Mouse (Mus musculus) gastrocnemius, adult 2 months (tissue): ENCODE measurements around the gene Fa2h. TPM values are rescaled to one million over a fixed set of nuclear protein-coding genes. Genes with fewer than 3 reads are reported as not detected.
A peak's percentile ranks its signal among the peaks of the same experiment; 100 is the strongest.
"Not testable (repeated sequence)": the region's sequence is repeated elsewhere in the genome, so short reads cannot be mapped to it uniquely, and the experiment has no call there.

Experiments
- DNase-seq: peaks from one replicate; pipeline ENCODE4 v3.0.0; 2022
- H3K27ac ChIP-seq: fragments of 200-600 bp; 2 replicates; pipeline ENCODE4 v1.8.1; 2022; ENCODE audit warnings: mild to moderate bottlenecking
- H3K4me3 ChIP-seq: fragments of 200-600 bp; 2 replicates; pipeline ENCODE4 v1.8.1; 2022; ENCODE audit warnings: mild to moderate bottlenecking, moderate library complexity
- CTCF ChIP-seq: fragments of 200-600 bp; IDR thresholded peaks from 2 replicates; pipeline ENCODE4 v1.8.1; 2022; ENCODE audit warnings: antibody characterized with exemption, mild to moderate bottlenecking, moderate library complexity
- intact Hi-C: fragments of 180-260 bp; cut with DNase I; formaldehyde crosslinking; loops from one replicate; pipeline ENCODE4 v1.15.1; 2025
- total RNA-seq, 2 experiments: library from RNA; stranded (reverse); gene quantifications; 2 replicates each; pipeline ENCODE4 v1.2.3; 2021

Fa2h gene
- total RNA-seq, 2 experiments from 2014 or later: 0.48 to 0.50 TPM

DNA sequence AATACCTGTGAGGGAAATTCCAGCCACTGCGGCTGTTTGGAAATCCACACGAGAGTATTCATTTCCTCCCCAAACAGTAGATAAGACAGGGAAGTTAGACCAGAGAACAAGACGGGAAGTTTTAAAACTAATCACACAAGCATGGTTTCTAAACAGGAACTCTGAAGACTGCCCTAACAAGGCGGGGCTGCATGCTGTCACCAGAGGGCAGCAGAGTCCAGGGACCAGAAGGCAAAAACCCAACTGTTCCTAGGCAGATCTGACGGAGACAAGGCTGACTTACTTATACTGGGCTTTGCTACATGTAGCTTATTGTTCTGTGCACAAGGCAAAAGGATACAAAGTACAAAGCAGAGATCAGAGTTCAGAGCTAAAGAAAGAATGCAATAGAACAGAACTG, 50.4 kb downstream of the Fa2h start:
- peak; percentile 99; the same call in 1 of the 2 replicates for TF ChIP-seq CTCF
- intact Hi-C loops: loop anchor here (1.0 kb wide), 2 partner anchors 96 to 319 kb away; no protein-coding TSS in a partner anchor
- peak; percentile 80 for DNase-seq
- Histone ChIP-seq H3K4me3 (no peak overlapping the region), H3K27ac (no peak overlapping the region)

DNA sequence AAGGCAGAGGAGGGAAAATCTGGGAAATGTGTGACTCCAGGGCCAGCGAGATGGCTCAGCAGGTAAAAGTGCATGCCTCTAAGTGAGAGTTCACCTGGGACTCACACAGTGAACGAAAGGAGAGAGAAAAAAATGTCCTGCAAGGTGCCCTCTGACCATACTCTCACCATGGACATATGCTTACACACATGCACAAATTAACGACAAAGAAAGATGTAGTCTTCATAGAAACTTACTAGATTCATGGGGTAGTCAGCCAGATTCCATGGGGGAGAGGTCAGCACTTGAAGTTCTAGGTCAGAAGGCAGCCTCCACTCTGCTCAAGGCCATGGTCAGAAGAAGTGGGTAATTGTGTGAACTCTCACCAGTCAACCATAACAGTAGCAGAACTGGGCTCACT, 53.4 kb downstream of the Fa2h start:
- Histone ChIP-seq H3K4me3 (no peak overlapping the region), H3K27ac (no peak overlapping the region)
- DNase-seq: no peak
- intact Hi-C loops: no loop called here
- TF ChIP-seq CTCF: no peak

DNA sequence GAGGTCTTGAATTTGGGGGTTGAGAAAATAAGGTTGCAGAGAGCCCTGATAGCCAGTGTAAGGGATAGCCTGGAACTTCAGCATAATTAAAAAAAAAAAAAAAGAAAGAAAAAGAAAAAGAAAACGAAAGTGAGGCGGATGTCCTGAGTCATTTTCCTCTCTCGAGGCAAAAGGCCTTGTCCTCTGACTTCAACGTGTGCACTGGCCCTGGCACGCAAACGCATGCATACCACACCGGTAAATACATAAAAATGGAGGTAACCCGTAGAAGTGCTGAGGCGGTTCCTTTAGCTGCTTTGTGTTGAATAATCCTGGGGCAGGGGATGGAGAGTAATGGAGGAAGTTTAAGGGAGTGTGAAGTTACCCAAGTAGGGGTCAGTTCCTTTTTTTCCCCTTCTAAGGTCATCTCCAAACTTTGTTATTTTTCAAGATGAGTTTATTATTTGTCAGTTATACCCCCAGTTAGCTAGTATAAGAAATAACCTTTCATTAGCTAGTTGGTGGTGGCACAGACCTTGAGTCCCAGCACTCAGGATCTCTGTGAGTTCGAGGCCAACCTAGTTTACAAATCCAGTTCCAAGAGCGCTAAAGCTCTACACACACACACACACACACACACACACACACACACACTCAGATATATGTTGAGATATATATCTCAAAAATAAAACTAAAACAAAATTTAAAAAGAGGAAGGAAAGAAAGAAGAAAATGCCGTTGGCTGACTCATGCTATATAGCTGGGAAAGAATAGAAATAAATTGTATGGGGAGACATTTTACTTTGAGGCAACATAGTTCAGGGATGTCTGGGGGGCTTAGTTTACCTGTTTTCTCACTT, 55.0 kb downstream of the Fa2h start:
- TF ChIP-seq CTCF: no peak
- intact Hi-C loops: no loop called here
- H3K4me3 ChIP-seq: peak overlapping the region; percentile 70
- DNase-seq: no peak
- peak overlapping the region; percentile 78 for H3K27ac ChIP-seq

DNA sequence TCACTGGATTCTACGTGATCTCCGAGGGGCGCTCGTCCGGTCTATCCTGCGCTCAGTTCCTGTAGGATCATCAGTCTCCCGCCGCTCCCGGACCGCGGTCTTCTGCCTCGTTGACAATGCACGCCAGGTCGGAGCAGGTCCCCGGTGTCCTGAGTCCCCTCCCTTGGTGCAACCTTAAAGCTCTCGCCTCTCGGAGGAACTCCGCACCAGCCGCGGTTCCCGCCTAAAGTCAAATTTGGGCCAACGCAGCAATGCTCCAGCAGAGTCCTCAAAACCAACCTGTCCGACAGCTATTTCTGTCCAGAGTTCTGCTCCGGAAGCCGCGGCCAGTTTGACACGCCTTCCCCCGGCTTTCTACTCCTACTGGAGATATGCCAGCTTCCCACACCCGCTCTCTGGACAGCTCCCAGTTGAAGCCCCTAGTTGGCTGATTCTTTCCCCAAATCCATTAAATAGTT, 55.7 kb downstream of the Fa2h start, which contains the start of gene Mlkl:
Gene Mlkl (minus strand): TSS at position 288 of the 458 bp plus-strand sequence.
- peak within 1 kb of the TSS; percentile 78 for H3K27ac ChIP-seq
- peak within 1 kb of the TSS; percentile 70 for H3K4me3 ChIP-seq
- DNase-seq: peak; percentile 58
- TF ChIP-seq CTCF: no peak
- intact Hi-C loops: no loop called here

DNA sequence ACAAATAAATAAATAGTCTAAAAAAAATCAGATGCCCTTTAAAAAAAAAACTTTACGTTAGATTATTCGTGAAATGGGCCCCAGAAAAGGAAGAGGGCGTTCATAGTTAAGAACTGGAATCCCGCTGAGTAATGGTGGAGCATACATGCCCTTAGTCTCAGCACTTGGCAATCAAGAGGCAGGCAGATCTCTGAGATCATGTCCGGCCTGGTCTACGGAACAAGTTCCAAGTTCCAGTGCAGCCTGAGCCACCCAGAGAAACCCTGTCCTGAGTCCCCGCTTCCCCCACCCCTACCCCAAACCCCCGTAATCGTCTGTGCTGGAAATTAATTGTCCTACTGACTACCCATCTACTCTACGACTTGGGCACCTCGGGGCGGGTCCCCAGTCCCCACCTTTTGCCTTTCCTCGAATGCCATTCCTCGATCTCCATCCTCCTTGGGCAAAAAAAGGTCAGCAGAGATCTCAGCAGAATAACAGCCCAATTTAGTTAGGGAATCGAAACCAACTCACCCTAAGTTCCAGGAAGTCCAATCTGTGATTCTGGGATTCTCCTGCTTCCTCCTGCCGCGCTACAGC, 56.2 kb downstream of the Fa2h start:
- intact Hi-C loops: no loop called here
- H3K27ac ChIP-seq: peak overlapping the region; percentile 78
- TF ChIP-seq CTCF: no peak
- no peak for DNase-seq
- H3K4me3 ChIP-seq: peak overlapping the region; percentile 70

DNA sequence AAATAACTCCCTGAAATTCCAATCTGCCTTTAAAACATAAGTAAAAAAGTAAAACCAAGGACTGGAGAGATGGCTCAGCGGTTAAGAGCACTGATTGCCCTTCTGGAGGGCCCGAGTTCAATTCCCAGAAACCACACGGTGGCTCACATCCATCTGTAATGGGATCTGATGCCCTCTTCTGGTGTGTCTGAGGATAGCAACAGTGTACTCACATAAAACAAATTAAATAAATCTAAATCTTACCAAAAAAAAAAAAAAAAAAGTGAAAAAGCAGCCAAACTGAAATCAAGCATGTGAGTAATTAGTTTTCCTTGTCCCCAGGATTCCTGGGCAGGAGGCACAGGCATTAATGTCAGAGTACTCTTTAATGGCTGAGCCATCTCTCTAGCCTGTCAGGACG, 56.9 kb downstream of the Fa2h start:
- no peak for DNase-seq
- Histone ChIP-seq H3K27ac (0 out of 2 replicates have a peak overlapping the region, but pooled peaks have one; percentile 78), H3K4me3 (peak overlapping the region; percentile 70)
- no peak for TF ChIP-seq CTCF
- intact Hi-C loops: no loop called here

DNA sequence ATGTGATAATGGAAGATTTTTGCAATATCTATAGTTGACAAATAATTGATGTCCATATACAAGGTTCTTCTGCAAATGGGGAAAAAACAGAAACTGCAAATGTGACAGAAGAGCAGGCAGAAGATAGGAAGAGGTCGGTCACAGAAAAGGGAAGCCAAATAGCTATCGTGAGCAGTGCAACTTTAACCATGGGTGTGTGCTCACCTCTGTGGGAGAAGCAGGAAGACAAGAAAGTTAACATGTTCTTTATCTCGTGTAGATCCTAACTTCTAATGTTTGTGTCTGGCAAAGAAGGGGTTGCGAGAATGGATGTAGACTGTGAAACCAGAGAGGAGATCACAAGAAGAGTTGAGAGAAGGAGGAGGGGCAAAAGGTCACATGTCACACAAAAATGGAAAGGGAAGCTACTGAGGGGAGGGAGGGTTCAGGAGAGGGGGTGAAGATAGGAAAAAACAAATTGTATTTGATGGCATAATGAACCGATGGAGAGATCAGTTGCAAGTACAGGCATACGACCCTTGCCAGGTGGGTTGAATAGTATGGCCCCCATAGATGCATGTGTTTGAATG, 68.3 kb downstream of the Fa2h start:
- no peak for TF ChIP-seq CTCF

DNA sequence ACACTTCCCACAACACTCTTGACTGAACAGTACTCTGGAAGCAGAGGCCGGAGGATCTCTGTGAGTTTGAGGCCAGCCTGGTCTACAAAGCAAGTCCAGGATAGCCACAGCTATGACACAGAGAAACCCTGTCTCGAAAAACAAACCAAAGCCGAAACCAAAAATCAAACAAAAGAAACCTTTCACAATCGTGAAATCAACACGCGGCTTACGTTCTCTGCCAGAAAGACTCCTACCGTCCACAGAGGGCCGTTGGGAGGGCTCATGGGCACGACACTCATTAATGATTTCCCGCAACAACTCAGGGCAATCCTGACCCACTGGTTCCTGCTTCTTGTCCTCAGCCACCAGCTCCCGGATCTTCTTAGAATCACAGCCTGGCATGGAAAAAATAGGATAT, 78.9 kb downstream of the Fa2h start:
- no peak overlapping the region for H3K4me3 ChIP-seq
- no peak for DNase-seq
- intact Hi-C loops: no loop called here
- H3K27ac ChIP-seq: no peak overlapping the region
- no peak for TF ChIP-seq CTCF

More for the DNA sequence above, 68.3 kb downstream of the Fa2h start:
- DNase-seq: no peak
- intact Hi-C loops: no loop called here
- no peak overlapping the region for H3K4me3 ChIP-seq
- H3K27ac ChIP-seq: no peak overlapping the region

DNA sequence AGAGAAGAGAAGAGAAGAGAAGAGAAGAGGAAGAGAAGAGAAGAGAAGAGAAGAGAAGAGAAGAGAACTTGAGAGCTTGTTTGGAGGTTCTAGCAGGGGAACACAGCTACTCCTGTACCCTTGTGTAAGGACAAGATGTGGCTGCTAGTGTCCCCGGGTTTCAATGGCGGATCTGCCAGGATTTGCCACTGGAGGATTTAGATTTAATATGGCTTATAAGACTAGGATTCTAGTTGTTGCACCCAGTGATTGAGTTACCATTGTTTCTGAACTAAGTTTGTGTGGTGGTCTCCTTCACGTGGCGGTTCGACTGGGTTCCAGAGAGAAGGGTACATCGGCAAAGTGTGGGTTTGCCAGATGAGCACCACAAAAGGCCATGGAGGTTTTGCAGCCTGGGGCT, 79.7 kb downstream of the Fa2h start:
- H3K27ac ChIP-seq, DNase-seq, intact Hi-C loops, H3K4me3 ChIP-seq: not testable (repeated sequence)

DNA sequence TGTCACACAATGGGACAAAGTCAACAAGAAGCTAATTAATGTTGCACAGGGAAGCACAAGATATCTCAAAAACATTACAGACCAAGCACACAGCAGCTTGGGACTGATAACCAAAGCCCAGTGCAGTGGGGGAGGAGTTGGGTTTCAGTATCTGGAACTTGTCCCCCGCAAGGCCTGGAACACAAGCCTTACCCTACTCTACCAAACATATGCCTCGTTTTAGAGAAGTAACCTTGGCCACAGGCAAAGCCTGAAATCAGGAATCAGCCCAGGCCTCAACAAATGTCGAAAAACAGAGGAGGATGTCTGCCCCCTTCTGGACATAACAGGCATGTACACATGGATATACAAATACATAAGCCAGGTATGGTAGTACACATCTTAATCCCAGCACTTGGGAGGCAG, 80.9 kb downstream of the Fa2h start:
- no peak for DNase-seq
- peak; percentile 44 for TF ChIP-seq CTCF
- intact Hi-C loops: no loop called here
- H3K27ac ChIP-seq: no peak overlapping the region
- no peak overlapping the region for H3K4me3 ChIP-seq

DNA sequence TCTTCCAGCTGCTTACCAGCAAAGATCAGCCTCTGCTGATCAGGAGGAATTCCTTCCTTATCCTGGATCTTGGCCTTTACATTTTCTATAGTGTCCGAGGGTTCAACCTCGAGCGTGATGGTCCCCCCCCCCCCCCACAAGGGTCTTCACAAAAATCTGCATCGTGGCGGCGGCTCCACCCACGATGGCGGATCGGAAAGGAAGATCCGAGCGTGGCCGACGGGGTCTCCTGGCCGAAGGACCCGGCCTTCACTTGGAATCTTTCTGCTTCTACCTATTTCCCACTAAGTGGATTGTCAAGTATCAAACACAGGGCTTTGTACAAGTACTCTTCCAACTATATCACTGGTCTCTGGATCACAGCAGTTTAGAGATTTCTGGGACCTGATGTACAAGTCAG, 83.6 kb downstream of the Fa2h start:
- intact Hi-C loops, H3K4me3 ChIP-seq, DNase-seq, H3K27ac ChIP-seq: not testable (repeated sequence)

DNA sequence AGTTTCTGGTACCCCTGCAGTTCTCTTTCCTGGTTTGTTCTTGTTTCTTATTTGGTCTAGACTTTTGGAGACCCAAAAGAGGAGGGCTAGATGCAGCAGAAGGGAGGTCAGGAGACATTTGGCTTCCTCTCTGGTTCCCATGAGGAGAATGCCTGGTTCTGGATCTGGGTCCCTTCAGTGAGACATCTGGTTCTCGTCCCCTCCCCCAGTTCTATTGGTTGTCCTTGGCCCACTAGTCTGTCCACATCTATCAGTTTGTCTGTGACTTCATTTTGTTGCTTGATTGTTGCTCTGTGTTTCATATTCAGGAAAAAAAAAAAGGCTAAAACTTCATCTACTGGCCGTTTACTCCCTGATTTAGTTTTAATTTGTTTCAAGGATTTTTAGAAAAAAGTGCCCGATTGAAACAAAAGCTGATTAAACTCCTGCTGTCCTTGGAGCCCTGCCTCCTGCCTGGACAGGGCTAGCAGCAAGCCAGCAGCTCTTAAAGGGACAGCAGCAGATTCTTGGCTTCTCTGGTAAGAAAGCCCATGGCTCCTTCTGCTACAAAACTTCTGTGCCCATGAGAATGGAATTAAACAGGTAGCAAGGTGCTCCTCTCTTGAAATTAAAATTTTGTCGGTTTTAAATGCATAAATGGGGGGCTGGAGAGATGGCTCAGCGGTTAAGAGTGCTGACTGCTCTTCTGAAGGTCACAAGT, 88.4 kb downstream of the Fa2h start:
- Histone ChIP-seq H3K4me3 (no peak overlapping the region), H3K27ac (no peak overlapping the region)
- intact Hi-C loops: no loop called here
- TF ChIP-seq CTCF: no peak
- peak; percentile 23 for DNase-seq

DNA sequence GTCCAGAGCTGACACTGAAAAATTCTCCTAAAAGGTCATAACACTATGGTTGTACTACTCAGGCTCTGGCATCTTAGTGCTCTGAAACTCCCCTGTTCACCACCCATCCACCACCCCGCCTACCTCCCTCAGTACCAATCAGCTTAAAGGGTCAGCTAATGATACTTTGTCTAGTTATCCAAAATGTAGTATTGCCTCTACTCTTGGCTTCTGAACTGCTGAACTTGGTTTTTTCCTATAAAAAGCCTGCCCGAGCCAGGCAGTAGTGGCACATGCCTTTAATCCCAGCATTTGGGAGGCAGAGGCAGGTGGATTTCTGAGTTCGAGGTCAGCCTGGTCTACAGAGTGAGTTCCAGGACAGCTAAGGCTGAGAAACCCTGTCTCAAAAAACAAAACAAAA, 89.3 kb downstream of the Fa2h start:
- H3K4me3 ChIP-seq: no peak overlapping the region
- H3K27ac ChIP-seq: no peak overlapping the region
- TF ChIP-seq CTCF: no peak
- no peak for DNase-seq
- intact Hi-C loops: no loop called here

DNA sequence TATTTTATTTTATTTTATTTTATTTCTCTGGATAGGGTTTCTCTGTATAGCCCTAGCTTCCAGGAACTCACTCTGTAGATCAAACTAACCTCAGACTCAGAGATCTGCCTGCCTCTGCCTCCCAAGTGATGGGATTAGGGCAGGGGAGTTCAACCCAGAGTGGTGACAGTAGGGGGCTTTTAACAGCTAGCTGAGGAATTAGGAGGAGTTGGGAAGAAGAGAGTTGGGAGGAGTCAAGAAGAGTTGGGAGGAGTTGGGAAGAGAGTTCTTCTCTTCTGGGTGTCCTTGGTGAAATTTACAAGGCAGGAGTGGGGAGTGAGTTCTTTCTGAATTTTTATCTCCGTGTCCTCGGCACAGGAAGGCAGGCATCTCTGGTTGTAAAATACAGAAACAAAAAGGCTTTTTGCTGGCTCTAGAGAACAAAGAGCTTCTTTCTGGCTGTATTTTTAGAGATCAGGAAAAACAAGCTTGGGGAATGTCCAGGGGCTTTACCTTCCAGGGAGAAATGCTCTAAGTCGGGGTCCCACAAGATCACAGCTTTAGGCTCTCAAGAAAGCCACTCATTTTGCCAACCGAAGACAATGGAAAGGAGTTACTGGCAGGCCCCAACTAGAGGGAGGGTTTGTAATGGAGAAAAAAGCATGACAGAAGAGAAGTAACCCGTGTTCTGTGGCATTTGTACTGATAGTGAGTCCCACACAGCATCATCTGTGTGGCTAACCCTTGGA, 90.4 kb downstream of the Fa2h start:
- DNase-seq, H3K4me3 ChIP-seq, intact Hi-C loops, H3K27ac ChIP-seq: not testable (repeated sequence)
